Mouse (Mus musculus) G1E (cell line): ENCODE measurements at regions not wholly inside any gene's neighbourhood (a gene's known extent, or its start where the extent isn't known, plus 50 kb on each side); places are given as distances from the start of the nearest gene placed in this dataset.

Experiments
- ATAC-seq: 2 replicates; pipeline ENCODE4 v1.8.0; 2016; ENCODE audit warnings: mild to moderate bottlenecking; ENCODE audit not compliant: insufficient number of reproducible peaks, poor library complexity, low FRiP score, severe bottlenecking; ENCODE audit errors: extremely low read depth
- DNase-seq: peaks from one replicate; pipeline ENCODE4 v3.0.0; 2012; ENCODE audit warnings: low spot score
- H3K27me3 ChIP-seq: 2 replicates; pipeline ENCODE4 v1.6.1; 2012; ENCODE audit warnings: mild to moderate bottlenecking, low read length, inconsistent platforms; ENCODE audit not compliant: insufficient read depth
- H3K36me3 ChIP-seq: replicated peaks from 2 replicates; pipeline ENCODE3; 2012; ENCODE audit warnings: mild to moderate bottlenecking, inconsistent platforms
- H3K4me1 ChIP-seq: 2 replicates; pipeline ENCODE4 v1.6.1; 2012; ENCODE audit warnings: low read depth, low read length, inconsistent platforms, mixed read lengths; ENCODE audit not compliant: insufficient read depth
- H3K4me3 ChIP-seq: 2 replicates; pipeline ENCODE4 v1.5.1; 2012; ENCODE audit warnings: low read depth, mild to moderate bottlenecking, inconsistent platforms, low read length, moderate library complexity, mixed read lengths
- H3K9me3 ChIP-seq: replicated peaks from 2 replicates; pipeline ENCODE4 v1.6.1; 2012; ENCODE audit warnings: inconsistent platforms
- CTCF ChIP-seq: IDR thresholded peaks from 2 replicates; pipeline ENCODE4 v1.5.1; 2012; ENCODE audit warnings: low read depth, low read length, inconsistent platforms, mixed read lengths
- GATA1 ChIP-seq: IDR thresholded peaks from 2 replicates; pipeline ENCODE4 v1.6.1; 2012; ENCODE audit warnings: borderline replicate concordance, low read length, inconsistent platforms, mixed read lengths
- GATA2 ChIP-seq: IDR thresholded peaks from 2 replicates; pipeline ENCODE4 v1.6.1; 2012; ENCODE audit warnings: low read depth, low read length, inconsistent platforms, borderline replicate concordance
- POLR2AphosphoS5 ChIP-seq: IDR thresholded peaks from 2 replicates; pipeline ENCODE4 v1.6.1; 2012; ENCODE audit warnings: low read depth, low read length, inconsistent platforms; ENCODE audit not compliant: insufficient replicate concordance
- TAL1 ChIP-seq: conservative IDR thresholded peaks from 2 replicates; pipeline ENCODE4 v1.6.1; 2012; ENCODE audit warnings: low read depth, low read length, inconsistent platforms, mixed read lengths

GRCm38 (mm10) chr1:78939871-78940270, 123.3 kb downstream of the Kcne4 start:
- no peak for ATAC-seq

GRCm38 (mm10) chr1:78945588-78945987, 129.0 kb downstream of the Kcne4 start:
- H3K27me3 ChIP-seq, result no peaks in the 10 kb centered on the region
- H3K36me3 ChIP-seq, result no peaks in the 10 kb centered on the region
- TF ChIP-seq GATA1 (no peak), POLR2AphosphoS5 (no peak), TAL1 (no peak), GATA2 (no peak), CTCF (no peak)
- no peaks in the 10 kb centered on the region for H3K9me3 ChIP-seq
- no peaks in the 10 kb centered on the region for H3K4me1 ChIP-seq
- DNase-seq (no peak), ATAC-seq (no peak)
- no peak overlapping the region for H3K4me3 ChIP-seq

More at GRCm38 (mm10) chr1:78939871-78940270, 123.3 kb downstream of the Kcne4 start:
- DNase-seq, result no peak
- Histone ChIP-seq H3K4me3 (no peak overlapping the region), H3K36me3 (no peaks in the 10 kb centered on the region), H3K27me3 (no peaks in the 10 kb centered on the region), H3K9me3 (no peaks in the 10 kb centered on the region), H3K4me1 (no peaks in the 10 kb centered on the region)
- no peak for TF ChIP-seq POLR2AphosphoS5
- no peak for TF ChIP-seq CTCF
- no peak for TF ChIP-seq GATA1
- no peak for TF ChIP-seq TAL1
- TF ChIP-seq GATA2, result no peak

- H3K36me3 ChIP-seq, result no peaks in the 10 kb centered on the region
- H3K9me3 ChIP-seq, result no peaks in the 10 kb centered on the region
- no peak overlapping the region for H3K4me3 ChIP-seq
- H3K4me1 ChIP-seq, result no peaks in the 10 kb centered on the region
- H3K27me3 ChIP-seq, result no peaks in the 10 kb centered on the region
- no peak for DNase-seq
- TF ChIP-seq GATA2 (no peak), GATA1 (no peak), TAL1 (no peak), POLR2AphosphoS5 (no peak), CTCF (no peak)
- no peak for ATAC-seq
Observed at GRCm38 (mm10) chr1:78980051-78980450, 163.5 kb downstream of the Kcne4 start.
